Mouse (Mus musculus) kidney, adult 2 months (tissue): ENCODE results near the gene Prkab2.

Source experiments
- CTCF ChIP-seq: fragments of 200-500 bp; conservative IDR thresholded peaks from 2 replicates; pipeline ENCODE4 v1.5.1; 2011; ENCODE audit warnings: low read depth, mild to moderate bottlenecking, control low read depth, low read length, moderate library complexity, mixed read lengths; ENCODE audit not compliant: insufficient read depth, insufficient read length
- POLR2A ChIP-seq: fragments of 200-500 bp; IDR thresholded peaks from one replicate; pipeline ENCODE4 v1.6.1; 2011; ENCODE audit warnings: low read depth, low read length, control low read depth

DNA sequence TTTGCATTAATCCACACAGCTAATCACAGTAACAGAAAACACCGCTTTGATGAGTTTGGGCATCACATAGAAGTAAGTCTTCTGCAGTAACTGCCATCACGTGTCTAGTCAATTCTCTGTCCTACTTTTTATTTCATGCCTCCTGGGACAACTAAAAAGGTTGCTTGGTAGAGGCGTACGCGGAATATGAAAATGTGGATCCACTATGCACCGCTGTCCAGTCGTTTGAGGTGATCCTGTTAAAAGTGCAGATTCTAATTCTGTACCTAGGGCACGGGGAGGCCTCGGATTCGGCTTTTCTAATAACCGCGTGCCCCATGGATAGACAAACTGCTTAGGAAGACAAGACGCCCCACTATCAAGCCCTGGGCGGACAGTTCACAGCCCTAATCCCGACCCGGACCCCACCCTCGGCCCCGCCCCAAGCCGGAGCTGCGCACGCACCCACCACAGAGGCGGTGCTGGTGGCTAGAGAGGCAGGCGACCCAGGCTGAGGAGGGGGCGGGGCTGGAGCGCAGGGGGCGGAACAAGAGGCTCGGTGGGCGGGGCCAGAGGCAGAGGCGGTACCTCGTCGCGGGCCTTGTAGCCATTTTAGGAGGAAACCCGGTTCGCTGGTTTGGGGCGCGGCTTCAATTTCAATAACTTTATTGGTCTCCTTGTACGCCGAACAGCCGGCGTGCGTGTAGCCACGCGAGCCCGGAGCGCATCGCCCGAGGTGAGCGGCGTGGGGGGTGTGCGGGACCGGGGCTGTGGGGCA, at the start of gene Prkab2:
- no peak for TF ChIP-seq CTCF
- peak; percentile 28 for TF ChIP-seq POLR2A
